Mouse (Mus musculus) c-Kit-negative CD71-positive TER-119-positive erythroid progenitor cells, embryonic 14.5 days (primary cell): Measurements from ENCODE around the gene Ptgs1.

Experiments
- DNase-seq: peaks from one replicate; pipeline ENCODE4 v3.0.0-alpha.2; 2013; ENCODE audit warnings: low read depth, low spot score

Ptgs1 gene

DNA sequence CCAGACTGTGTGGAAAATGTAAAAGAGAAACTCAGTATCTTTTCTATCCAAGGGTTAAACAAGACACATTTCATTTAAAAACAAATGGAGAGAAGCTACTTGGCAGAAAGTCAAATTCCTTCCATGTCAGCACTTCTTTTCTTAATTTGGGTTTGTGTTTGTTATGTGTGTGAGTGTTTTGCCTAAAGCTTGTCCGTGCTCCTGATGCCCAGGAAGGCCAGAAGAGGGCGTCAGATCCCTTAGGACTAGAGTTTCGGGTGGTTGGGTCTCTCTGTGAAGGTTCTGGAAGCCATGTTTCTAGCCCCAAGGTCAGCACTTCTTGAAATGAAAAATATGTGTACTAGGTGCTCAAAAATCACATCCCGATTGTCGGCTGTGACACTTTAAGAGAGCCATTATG is 15.8 kb upstream of the Ptgs1 start:
- DNase-seq, result no peak

DNA sequence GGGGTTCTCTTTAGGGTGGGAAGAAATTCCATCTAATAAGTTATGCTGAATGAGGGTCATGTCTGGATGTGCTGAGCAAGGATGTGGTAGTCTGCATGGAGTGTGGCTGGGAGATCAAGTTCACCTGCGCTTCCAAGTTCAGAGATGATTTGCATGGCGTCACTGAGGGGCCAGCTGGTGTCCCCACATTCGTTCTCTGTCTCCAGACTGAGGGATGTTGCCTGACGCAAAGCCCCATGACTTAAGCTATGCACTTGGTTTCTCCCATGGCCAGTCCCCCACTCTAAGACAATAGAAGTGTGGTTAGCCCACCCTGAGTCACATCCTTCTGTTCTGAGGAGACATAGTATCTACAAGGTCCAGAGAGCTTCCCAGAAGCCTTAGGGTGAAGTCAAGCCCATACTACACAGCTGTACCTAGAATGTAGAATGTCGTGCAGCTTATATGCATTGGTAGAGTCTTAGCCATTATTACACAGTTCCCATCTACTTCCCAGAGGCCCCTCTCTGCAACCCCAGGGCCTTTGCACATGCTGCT is 15.0 kb upstream of the Ptgs1 start:
- no peak for DNase-seq

DNA sequence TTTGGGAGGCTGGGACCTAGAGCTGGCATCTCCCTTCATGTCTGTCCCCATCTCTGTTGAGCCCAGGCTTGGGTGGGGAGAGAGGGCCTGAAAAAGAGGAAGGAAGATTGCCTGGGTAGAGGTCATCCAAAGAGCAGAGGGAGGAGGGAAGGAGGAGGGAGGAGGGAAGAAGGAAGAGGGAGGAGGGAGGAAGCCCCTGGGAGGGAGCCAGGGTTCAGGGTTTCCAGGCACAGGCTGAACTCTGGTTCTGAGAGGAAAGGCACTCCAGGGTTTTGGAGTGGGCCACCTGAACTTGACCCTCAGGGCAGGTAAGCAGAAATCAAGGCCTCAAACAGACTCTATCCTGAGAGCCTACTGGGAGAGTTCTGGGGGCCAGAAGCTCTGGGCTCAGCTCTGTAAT is 13.7 kb upstream of the Ptgs1 start:
- DNase-seq, result no peak

DNA sequence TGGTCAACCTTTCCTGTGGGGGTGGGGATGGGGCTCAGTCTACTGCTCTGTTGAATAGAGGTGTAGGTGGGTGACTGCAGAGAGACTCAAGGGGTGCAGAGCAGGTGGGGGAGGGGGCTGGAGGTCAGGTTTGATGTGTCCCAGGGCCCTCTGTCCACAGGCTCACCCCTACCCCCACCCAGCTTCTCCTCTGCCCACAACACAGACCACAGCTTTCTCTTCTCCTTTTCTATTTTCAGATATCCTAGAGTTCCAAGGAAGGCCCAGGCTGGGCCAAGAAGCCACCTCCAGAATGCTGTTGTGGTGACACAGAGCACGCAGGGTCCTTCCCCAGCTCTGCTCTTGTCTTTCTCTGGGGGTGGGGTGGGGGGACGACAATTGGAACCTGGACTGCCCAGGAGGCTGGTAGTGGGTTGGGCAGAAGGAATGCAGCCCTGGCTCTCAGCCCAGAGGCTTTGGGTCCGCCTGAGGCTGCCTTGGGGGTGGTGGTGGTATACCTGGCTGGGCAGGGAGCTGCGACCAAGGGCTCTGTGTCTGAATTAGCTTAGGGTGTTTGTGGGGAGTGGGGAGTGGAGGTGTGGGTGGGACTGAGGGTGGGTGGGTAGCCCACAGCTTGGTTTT is 13.2 kb upstream of the Ptgs1 start:
- no peak for DNase-seq

DNA sequence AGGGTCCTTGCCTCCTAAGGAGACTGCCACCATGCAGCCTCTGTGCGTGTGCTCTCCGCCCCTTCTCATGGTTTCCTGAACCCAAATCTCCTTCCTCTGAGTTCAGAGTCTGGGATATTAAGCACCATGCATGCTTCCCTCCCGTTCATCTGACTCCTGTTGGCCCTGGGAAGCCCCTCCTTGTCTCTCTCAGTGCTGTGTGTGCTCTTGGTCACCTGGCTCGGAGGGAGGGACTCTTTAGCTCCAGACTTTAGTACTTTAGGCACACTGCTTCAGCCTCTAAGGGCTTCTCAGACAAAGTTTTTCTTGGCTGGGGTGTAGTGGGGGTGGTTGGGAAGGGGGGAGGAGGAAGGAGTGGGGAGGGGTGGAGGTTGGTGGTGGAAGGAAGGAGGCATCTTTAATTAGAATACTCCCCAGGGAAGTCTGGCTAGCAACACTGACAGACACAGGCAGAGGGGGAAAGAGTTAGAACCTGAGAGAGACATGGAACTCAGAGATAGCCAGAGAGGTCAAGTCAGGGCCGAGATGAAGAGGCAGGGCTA is 12.5 kb upstream of the Ptgs1 start:
- no peak for DNase-seq

DNA sequence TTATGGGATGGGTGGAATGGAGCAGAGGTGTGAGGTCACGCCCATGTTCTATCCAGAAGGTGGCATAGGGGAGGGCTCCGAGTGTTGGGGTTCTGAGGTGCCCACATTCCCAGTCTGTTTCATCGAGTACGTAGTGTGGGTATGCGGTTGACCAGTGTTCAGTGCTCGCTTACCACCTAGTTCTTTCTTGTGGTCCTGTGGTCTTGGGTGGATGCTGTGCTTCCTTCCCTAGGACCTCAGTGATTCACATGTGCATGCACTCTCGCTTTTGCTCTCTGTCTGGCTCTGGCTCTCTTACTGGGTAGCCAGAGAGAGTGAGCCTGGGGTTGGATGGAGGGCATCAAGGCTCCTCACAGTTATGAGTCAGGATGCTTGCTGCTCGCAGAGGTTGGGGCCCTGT is 10.1 kb upstream of the Ptgs1 start:
- no peak for DNase-seq

DNA sequence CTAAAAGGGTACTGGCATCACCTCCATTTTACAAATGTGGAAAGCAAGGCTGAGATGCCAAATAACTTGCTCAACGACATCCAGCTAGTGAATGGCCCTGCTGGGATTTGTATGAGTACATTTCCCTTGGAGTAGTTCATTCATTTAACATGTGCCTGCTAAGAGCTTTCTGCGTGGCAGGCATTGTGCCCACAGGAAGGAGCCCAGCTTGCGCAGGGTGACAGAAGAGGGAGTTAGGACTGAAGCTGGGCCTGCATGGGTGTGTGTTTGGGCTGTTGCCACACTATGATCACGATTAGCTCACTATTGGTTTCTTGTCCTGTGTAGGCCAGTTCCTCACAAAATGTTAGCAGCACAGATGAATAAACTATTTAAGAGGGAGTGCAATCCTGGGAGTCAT is 9.3 kb upstream of the Ptgs1 start:
- no peak for DNase-seq

DNA sequence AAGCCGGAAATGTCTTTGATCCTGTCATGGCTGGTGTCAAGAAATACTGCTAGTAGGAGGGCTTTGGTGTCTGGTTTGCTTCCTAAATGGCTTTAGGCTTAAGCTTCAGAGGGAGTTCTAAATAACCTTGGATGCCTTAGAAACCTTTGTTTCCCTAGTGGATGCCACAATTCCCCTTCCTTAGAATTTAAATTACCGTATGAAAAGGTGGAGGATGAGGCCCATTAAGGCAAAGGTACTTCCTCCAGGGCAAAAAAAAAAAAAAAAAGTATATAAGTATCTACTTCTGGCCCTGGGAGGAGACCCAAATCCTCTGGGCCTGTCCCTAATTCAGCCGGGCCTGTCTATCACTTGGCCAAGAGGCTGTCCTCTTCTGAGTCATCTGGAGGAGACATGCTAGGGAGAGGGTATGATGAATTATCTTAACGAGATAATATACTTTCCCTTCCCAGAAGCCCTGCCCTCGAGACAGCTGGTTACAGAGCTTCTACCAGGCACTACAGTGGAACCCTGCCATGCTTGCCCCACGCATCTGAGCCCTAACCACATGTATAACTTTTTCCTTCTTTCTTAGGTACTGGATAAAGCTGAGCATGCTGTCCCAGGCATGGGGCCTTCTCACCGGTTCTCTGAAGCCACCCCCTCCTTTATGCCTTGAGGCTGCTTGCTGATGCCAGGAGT is 7.9 kb upstream of the Ptgs1 start:
- DNase-seq, result no peak

DNA sequence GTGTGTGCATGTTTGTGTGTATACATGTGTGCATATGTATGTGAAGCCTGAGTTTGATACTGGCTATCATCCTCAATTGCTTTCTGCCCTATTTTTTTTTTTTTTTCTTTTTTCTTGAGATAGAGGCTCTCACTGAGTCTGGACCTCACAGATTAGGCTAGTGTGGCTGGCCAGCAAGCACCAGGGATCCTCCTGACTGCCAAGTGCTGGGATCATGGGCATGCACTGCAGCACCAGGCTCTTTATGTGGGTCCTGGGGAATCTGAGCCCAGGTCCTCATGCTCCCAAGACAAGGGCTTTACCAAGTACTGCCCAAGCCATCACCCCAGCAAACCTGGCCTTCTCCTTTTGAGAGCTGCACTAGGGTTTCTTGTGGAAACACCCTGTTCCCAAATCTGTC is 6.8 kb upstream of the Ptgs1 start:
- no peak for DNase-seq

DNA sequence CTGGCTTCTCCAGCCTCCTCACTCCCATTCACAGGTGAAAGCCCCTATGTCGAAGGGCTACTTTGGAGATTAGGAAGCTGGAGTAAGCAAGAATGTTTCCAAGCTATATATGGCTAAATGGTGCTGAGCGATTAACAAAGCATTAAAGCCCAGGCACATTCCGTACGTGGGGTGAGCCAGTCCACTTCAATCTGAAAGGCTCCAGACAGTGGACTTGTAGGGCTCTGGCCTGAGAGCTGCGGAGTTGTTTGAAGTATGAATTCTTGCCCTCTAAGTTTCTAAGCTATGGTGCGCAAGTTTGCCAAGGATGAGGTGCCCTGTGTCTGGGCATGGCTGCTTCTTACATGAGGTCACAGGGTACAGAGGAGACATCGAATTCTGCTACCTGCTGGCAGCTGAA is 6.1 kb upstream of the Ptgs1 start:
- DNase-seq, result no peak

DNA sequence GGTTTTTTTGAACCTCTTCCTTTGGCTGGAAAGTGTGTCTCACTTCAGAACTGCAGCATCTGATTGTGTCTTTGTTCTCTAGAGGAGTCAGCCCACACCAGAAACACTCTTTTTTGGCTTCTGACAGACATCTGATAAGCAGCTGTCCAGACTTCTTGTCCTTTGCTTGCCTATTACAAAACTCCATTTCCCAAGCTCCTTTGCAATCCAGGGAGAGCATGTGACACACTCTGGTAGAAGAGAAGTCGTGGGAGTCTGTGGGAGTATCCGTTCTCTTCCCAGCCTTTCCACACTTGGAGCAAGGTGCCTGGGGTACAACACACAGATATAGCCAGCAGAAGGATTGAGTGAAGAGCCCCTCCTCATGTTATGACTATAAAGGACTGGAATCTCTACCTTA is 5.6 kb upstream of the Ptgs1 start:
- no peak for DNase-seq

DNA sequence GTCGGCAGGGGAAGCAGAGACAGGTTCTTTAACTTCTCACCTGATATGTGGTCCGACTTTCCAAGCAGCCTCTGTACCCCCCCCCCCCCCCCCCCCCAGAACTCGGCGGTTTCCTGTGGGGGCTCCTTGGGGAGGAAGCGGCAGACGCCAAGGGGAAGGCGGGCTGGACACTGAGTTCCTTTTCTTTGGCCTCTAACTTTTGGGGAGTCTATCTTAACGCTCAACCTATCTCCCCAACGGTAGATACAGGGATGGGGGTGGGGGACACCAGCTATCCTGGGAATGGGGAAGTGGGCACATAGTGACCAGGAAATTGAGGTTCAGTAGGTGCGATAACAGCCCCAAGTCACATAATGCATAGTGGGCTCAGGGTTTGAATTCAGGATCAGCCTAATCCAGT is 741 bp downstream of the Ptgs1 start:
- no peak for DNase-seq

DNA sequence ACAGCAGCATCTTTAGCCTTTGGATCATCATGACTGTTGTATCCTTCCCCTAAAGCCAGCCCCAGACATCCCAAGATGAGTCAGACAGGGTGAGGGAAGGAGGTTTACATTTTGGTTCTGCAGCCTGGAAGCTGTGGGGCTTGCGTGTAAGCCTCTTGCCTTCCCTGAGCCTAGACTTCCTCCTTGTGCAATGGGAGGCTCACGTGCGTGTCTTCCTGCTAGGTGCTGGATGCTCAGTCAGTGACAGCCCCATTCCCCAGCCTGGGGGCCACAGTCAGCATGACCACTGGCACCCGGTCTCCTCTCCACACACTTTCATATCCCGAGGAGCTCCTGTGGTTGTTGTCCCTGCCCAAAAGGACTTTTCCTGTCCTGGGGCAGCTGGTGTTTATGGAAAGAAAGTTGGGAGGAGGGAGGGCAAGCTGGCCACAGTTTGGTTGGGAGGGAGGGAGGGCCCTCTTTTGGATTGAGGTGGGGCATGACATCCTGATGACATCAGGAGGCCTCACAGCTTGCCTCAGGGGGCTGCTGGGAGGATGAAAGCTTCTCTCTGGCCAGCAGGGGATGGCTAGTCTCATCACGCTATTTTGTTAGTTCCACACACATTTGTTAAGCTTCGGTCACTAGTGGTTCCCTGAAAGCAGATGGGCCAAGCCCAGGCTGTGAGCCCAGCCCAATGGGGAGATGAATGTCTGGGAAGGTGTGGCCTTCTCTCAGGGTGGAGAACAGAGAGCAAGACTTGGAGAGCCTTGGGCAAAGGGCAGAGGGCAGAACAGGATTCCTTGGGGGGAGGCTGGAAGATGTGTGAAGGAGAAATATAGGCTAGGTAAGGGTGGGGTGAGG is 4.5 kb downstream of the Ptgs1 start:
- no peak for DNase-seq

DNA sequence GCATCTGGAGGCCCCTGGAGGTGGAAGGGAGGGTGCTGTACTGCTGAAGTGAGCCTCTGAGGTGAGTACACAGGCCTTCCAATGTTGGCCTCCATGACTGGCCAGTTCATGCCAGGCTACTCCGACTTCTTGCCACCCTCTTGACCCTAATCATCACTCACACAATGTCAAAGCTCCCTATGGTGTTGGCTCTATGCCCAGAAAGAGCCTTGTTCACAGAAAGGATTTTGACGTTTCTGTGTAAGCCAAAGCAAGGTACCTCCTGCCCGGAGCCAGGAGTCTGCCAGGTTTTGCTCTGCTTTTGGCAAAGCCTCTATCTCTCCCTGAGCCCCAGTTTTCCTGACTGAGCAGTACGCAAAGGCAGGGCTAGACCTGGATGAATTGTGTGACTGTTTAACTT is 5.7 kb downstream of the Ptgs1 start:
- no peak for DNase-seq

DNA sequence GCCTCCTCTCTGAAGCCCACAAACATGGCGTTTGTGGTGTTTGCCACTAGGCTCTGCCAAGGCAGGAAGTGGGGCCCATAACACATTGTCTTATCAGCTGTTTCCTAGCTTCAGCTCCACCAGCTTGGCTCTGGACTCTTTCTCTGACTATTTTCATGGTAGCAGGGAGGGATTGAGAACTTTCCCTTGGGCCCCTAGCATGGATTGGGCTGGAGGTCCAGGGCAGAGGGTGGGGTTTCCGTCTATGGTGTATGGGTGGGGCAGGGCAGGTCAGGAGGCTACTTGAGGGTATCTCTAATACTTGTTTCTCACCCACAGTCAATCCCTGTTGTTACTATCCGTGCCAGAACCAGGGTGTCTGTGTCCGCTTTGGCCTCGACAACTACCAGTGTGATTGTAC is 6.7 kb downstream of the Ptgs1 start:
- DNase-seq, result no peak

DNA sequence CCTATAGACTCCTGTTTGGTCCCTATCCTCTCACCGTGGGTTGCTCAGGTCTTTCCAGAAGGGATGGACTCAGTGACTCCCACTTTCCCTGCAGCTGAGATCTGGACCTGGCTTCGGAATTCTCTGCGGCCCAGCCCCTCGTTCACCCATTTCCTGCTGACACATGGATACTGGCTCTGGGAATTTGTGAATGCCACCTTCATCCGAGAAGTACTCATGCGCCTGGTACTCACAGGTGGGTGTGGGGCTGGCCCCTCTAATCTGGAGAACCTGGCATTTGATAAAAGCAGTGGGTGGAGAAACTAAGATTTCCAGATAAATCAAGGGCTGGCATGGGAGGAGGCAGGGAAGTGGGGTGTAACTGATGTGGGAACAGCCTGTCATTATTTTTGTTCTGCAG is 7.3 kb downstream of the Ptgs1 start:
- no peak for DNase-seq

DNA sequence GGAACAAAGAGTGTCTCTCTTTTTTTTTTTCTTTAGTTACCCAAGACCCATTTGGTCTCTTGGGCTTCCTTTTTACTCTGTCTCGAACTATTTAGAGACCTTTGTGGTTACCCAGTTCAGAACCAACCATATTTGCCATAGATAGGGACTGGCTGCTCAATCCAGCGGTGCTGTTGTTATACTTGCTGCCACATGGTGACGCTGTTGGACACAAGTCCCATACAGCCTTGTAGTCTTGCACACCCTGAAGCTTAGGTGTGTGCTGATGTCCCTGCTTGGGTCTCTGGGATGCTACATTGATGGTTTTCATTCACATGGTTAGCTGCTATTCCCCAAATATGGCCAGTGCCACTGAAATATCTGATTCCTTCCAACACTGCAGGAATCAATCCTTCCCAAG is 8.2 kb downstream of the Ptgs1 start:
- DNase-seq, result no peak

DNA sequence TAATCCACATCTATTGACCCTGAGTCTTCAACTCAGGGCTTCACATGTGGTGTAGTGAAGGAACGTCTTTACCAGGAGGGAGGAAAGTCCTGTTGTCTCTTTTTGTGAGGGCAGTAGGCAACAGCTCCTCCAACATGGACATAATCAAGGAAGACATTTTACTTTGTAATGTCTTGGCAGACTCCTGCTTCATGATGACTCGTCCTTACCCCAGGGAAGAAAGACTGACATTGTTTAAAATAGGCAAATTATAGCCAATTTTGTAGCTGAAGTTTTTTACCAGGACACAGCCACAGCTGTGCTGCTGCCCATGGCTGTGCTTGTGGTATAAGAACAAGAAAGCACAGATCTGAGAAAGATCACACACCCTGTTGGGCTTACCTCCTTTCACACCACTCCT is 8.7 kb downstream of the Ptgs1 start:
- DNase-seq, result no peak

DNA sequence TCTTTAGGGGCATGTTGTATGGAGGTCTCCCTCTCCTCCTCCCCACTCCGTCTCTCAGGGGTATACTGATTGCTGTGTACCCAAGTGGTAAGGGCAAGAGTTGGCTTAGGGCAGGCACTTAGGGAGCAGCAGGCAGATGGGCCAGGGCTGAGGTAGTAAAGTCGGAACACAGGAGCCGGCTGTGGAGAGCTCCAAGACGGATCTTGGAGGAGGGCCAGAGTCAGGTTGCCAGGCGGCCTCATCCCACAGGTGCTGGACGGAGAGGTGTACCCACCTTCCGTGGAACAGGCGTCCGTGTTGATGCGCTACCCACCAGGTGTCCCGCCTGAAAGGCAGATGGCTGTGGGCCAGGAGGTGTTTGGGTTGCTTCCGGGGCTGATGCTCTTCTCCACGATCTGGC is 12.3 kb downstream of the Ptgs1 start:
- no peak for DNase-seq

DNA sequence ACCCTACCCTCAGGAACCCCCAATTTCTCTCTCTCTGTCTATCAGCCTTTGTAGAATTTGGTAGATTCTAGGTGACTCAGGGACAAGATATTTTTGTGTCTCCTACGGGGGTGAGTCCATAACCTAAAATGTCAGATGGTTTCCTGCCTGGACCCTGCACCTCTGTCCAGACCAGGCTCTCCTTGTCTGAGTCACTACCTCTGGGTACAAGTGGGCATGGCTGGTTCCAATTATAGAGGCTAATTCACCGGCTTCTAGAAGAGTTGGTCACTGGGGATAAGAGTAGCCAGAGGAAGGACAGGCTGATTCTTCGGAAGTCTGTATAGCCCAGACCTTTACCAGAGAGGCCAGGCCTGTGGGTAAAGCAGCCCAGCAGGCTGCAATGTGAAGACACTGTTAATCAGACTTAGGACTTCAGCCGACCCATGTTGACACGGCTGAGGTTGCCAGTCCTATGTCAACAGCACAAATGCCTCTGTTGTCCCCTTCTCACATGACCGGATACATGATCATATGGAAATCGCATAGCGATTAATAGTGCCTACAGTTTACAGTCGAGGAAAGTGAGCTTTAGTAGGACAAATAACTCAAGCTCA is 13.2 kb downstream of the Ptgs1 start:
- DNase-seq, result no peak

DNA sequence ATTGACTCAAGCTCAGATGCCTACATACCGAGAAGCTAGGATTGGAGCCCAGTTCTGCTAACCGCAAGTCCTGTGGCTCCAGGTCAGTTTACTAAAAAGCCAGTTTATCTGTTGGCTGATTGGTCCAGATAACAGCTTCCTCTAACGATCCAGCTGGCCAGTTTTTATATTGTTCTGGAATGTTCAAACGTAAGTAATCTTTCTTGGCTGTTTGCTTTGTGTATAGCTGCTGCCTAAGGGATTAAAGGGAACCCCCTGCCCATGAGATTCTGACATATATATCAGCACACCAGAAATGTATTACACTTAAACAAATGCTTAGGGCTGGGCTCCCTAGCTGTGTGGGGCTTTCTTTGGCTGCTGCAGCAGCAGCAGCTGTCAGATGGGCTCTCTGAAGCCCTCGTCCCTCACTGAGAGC is 13.7 kb downstream of the Ptgs1 start:
- DNase-seq, result no peak

DNA sequence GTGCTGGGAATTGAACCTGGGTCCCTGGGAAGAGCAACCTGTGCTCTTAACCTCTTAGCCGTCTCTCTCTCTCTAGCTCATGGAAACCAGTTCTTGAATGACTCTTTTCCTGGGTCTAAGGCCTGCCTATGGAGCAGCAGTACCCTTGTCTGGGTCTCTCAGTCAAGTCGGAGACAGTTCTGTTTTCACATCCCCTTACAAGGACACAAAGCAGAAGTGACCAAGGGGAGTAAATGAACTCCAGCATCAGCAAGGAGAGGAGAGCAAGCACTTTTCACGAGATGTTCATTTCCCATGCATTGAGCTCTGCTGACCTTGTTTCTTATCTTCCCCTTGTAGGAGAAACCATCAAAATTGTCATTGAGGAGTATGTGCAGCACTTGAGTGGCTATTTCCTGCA is 14.5 kb downstream of the Ptgs1 start:
- DNase-seq, result no peak
